Mouse (Mus musculus): ENCODE data around the gene Aspscr1. TPM values are rescaled to one million over a fixed set of nuclear protein-coding genes. Genes with fewer than 3 reads are reported as not detected.

Aspscr1 gene
- total RNA-seq (2022) = 10 to 100 TPM; 57.0 to 64.7 (median 61.2) TPM

DNA sequence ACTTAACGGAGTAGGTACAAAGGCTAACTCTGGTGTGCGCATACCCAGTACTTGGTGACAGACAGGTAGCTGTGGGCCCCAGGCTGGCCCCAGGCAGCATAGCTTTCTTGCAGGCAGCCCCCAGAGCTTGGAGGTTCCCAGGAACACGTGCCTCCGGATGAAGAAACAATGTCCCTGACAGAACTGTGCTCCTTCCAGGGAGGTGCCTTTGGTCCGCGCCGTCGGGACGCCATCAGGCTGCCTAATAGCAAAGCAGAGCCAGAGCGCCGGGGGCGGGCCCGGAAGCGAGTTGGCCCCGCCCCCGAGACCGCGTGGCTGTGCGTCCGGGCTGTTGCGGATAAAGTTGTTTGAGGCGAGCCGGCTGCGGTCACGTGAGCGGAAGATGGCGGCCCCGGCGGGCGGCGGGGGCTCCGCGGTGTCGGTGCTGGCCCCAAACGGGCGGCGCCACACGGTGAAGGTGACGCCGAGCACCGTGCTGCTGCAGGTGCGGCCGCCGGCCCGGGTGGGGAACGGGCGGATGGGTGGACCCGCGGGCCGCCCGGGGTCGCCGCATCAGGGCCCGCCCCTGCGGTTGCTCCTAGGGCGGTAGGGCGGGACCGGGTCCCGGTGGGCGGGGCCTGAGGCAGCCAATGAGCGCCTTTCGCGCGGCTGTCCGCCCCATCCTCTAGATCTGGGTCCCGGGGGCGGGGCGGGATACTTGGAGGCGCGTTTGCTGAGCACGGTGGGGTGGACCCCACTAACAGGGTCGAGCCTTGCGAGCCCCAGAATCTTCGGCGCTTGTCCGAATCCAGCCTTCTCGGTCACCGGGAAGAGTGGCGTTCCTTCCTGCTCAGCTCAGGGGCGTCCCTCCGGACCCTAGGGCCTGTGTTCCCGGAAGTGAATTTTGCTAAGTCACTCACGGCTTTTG is at the start of gene Aspscr1:
Gene Aspscr1, plus strand, starts transcription at position 287 of the 907 bp plus-strand sequence.
- peak; percentile 83 to 92 for DNase-seq (ENCODE audit: low spot score in 2 of 2)

DNA sequence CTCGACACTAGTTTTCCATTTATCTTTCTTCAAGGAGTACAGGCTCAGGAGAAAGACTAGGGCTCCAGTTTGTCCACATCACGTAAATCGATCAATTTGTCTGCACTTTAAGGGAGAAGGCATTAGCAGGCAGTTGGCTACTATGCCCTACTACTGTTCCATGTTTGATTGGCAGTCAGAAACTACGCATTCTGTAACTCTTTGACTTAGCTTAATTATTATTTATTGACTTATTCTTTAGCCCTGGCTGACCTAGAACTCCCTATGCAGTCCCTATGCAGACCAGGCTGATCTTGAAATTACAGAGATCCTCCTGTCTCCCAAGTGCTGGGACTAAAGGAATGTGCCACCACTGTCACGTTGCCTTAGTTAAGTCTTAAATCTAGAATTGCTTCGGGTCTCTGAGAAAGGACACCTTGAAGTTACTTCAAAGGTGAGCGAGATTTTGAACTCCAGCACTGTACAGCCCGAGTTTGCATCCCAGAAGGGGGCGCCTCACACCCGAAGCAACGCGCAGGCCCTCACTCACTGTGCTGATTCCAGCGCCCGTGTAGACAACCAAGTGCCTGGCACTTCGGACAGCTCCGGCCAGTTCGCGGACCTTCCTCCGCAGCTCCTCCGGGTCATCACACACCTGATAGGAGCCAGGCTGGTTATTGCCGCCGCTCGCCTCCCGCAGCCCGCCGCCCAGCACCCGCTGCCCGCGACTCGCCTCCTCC is 48.7 kb upstream of the Aspscr1 start:
- no peak for DNase-seq (ENCODE audit: low spot score in 2 of 2)

DNA sequence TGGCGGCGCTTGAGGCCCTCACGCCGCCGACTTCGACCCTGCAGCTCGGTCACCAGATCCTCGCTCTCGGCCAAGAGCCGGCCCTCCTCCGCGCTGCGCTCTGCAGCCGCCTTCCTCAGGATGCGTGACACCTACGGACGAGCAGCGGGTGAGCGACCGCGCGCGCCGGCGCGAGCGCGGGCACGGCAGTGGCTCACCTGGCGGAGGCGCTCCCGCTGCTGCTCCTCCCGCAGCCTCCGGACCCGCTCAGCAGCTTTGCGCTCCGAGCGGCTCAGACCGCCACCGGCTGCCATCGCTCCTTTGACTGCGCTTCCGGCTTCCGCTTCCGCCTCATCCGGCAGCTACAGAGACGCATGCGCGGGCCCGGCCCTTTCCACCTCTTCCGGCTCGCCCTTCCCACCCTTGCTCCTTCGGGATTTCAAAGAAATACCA is 48.1 kb upstream of the Aspscr1 start:
- peak; percentile 66 to 76 for DNase-seq (ENCODE audit: low spot score in 2 of 2)

DNA sequence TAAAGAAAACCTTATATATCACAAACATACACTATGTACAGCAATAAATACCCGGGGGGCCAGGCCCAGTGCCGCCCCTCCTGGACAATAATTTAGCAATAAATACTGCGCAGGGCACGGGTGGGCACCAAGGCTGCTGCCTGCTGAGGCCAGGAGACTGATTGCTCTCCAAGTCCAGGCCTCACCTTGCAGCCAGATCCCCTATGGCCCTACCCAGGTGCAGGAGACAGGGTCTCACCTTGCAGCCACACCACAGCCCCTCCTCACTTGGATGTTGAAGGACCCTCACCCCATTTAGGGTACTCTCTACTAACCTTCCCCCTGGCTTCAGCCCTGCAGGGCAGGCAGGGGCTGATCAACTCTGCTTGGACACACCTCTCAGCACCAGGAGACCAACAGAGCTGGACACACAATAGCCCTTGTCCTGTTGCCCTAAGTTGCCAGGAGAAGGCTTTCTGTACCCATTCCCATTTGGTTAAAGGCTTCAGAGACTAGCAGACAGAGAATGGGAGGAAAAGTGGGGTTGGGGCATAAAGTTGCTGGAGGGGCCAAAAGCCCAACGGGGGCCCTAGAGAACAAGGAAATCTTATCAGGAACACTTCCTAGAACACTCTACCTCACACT is 47.5 kb upstream of the Aspscr1 start, which contains the start of gene Sirt7:
Gene Sirt7, minus strand, starts transcription at position 89 of the 624 bp plus-strand sequence.
- no peak for DNase-seq (ENCODE audit: low spot score in 2 of 2)

DNA sequence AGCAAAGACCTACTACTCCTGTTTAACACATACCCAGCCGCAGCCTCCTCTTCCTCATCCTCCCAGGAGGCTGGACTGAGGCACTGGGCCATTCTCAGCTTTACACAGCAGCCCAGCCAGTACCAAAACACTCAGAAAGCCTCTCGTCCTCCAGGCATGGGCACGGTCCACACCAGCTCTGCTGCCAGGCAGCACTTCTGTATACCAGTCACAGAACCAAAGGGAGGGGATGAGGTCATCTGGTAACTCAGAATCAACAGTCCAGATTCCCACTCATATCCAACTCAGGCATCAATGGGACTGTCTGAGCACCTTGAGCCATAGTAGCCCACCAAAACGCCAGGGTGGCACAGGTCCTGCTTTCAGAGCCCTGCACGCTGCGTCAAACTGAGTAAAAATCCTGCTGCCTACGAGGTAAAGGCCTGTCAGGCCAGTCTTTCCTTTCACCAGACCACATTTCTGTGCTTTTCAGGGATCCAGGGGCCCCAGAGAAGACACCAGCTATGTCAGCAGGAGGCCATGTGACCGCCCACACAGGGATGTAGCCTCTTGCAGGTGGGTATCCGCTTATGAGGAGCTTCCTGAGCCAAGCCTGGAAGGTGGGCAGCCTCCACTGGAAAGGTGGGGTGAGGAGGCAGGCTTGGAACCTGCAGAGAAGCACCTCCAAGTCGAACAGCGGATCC is 45.8 kb upstream of the Aspscr1 start:
- DNase-seq (ENCODE audit: low spot score in 2 of 2) = no peak

DNA sequence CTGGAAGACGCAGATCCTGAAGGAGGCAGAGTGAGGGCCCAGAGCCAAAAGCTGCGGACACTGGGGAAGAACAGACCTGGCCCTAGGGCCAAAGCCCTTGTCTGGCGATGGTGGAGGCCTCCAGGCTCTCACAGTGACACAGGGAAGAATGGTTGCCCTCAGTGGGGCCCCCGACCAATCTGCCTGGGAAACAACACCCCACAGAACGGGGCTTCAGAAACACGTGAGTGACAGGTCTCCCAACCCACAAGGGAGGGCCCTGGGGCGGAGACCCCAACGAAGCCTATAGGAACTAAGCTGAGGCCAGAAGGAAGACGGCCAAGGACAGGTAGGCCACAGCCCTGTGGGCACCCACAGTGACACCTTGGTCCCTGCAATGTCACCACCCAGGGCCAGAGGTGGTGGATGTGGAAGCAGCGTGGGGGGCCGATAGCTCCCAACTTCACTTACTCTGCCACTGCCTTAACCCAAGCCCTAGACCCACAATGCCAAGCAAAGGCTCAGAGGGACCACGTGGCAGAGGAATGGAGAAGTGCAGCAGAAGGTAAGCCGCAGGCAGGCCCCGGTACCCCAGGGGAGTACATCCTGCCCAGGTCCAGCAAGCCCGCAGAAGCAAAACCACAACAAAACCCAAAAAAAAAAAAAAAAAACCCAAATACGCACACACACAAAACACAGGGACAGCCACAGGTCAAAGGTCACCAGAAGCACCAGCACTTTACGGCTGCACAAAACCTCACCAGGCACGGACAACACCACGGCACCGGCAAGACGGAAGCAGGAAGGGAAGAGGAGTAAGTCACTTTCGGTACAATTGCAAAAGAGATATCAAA is 45.1 kb upstream of the Aspscr1 start:
- no peak for DNase-seq (ENCODE audit: low spot score in 2 of 2)

DNA sequence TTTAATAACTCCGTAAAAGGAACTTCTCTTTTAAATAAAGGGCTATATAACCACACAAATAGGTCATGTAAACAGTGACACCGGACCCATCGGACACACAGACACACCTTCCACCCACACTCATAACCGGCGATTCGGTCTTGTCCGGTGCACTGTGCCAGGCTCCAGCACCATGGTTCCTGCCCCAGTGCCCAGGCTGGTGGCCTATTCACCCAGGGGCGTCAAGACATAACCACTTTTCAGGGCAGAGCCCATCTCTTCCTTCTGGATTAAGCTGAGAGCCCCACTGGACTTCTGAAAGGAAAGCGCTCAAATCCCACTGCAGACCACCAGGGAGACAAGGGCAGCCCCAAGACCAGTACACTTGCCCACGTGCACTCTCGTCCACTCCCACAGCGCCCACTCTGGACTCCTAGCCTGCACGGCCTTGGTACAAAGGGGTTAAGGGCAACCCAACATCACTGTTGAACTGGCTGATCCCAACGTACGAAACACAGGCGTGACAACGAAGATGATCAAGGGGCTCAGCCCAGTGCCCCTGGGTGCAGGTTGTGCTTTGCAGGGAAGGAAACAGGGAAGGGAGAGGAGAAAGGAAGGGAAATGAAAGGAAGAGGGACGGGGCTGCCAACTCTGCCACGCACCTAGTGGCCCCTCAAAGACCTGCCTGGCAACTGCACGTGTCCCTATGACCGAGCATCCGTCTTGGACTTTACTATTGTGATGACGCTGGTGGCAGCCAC is 44.0 kb upstream of the Aspscr1 start:
- no peak for DNase-seq (ENCODE audit: low spot score in 2 of 2)

DNA sequence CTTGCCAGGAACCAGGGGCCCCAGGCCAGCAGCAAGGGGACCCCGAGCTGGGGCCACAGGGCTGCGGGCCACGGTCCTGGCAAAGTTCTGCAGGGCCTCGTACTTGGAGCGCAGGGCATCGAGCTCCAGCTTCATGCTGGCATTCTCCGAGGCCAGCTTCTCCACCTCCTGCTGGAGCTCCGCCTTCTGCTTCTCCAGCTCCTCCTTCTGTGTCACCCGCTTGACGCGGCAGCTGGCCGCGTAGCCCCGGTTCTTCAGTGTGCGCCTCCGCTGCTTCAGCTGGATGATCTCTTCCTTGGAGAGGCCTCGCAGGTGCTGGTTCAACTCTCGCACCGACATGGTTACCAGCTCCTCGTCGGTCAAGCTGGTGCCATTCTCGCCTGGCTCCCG is 43.4 kb upstream of the Aspscr1 start:
- no peak for DNase-seq (ENCODE audit: low spot score in 2 of 2)

DNA sequence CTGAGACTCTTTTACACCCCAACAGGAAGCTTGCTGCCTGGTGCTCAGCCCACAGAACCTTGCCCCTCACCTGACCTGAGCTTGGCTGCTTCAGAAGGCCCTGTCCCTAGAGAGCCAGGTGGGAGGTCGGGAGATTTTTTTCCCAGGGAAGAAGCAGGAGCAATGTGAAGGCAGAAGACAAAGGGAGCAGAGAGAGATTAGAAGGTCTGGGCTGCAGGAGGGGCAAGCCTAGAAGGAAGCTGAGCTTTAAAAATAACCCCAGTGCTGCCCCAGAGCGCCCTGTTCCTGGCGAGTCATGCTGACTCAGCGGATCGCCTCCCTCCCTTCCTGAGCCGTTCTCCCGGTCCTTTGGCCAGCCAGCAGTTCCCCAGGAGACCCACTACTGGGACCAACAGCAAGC is 42.9 kb upstream of the Aspscr1 start:
- DNase-seq (ENCODE audit: low spot score in 2 of 2) = no peak

DNA sequence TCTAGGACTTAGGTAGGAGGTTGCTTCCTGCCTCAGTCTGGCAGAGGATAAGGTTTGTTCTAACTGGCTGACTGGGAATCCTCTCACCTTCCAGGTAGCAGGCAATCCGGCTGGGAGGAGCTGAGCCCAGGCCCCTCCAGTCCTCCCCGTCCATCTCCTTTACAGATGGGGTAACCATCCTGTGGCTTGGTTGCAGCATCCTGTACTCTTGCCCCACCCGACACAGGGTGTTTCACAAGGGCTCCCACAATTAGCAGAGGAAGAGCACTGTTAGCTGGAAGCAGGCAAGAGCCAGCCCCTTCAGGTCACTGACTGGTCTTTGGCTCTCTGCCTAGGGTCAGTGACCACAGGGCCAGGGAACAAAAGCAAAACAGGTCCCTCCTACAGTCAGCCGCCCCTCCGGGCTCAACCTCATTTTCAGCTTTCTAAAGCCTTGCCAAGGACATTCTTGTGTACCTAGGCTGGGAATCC is 42.3 kb upstream of the Aspscr1 start:
- no peak for DNase-seq (ENCODE audit: low spot score in 2 of 2)

DNA sequence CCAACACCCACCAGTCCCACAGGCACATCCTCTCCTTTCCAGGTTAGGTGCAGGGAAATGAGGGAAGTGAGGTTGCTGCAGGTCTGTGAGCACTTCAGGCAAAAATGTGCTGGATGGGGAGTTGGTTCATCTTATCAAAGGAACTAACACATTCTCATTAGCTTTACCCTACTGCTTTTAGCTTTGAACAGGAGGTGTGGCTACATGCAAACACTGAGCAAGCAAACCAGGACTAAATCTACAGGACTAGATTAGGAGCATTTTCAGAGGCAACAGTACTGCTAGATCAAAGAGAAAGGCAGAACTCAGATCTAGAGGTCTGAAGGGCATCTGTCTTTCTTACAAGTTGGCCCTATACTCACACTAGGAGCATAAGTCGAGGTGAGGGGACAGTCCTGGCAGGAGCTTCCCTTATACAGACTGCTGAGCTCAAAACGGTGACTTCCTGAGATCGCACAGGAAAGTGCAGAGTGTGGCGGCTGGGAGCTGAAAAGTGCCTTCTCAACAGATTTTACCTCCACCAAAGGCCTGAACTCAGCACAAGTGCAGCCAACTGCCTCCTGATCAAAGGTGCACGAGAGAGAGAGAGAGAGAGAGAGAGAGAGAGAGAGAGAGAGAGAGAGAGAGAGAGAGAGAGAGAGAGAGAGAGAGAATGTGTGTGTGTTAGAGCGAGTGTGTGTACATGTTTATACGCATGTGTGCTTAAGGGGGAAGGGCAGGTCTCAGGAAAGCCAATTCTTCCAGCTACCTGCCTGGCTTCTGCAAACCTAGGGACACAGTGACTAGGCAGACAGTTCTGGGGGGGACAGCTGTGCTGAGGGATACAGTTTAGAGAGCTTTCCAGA is 41.7 kb upstream of the Aspscr1 start:
- no peak for DNase-seq (ENCODE audit: low spot score in 2 of 2)

DNA sequence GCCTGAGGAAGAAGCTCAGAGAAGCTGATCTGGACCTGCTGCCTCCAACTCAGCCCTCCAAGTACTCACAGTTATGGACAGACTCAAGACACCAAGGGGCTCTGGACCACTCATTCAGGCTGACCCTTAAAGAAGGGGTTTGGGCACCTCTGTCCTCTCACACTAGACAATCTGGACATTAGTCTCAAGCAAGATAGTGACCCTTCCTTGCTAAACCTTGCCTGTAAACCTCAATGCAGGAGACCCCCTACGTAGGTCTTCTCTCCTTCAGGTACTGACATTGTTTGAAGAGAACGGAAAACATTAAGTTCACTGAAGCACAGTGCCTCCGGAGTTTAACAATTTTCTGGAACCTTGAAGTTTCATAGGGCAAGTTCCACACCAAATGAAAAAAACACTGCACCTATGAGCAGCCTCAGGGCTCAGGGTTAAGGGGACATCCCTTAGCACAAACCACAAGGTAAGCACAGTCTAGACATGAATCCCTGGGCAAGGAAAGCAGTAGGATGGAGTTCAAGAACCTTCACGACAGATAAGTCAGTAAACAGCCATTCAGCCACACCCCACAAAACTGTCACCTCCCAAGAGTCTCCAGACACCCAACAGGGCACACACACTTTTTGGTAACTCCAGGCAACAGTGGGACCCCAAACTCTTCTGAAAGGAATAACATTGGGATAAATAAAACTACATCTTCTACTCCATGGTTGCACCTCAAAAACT is 40.9 kb upstream of the Aspscr1 start:
- no peak for DNase-seq (ENCODE audit: low spot score in 2 of 2)

DNA sequence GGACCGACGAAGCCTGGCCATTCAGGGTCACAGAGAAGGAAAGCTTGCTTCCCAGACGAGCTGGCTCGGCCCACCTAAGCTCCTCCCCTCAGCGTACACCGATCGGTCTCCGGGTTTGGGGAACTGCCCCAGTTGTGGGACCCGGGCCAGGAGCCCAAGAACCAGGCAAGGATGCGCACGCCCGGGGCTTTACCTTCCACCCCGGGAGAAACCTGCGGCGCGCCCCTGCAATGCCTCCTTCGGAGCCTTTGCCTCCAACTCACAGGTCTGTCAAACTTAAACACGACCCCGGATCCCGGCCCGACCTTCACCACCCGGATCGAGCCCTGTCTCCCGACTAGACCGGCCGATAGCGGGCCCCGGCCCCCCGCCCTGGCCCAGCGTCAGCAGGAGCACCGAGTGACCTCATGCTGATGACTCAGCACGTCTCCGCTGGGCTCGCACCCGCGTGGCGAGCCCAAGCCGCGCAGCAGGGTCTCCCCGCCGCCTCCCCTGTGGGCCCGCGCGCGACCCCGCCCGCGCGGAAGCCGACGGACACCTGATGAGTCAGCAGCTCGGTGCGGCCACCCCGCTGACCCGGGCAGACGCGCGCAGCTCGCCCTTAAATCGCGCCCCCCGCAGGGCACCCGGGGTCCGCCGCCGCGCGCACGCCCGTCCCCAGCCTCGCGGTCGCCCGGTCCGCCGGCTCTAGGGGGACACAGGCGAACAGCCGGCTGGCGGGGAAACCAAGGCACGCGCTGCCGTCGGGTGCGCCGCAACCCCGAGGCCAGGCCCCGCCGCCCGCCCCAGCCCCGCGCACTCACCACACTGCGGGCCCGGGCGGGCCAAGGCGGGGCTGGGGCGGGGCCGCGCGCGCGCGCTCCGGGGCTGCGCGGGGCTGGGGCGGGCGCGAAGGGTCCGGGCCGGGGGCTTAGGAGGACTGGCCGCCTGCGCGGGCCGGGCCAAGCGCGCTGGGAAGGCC is 39.9 kb upstream of the Aspscr1 start:
- DNase-seq (ENCODE audit: low spot score in 2 of 2) = peak in 1 of 2 experiments; percentile 45

DNA sequence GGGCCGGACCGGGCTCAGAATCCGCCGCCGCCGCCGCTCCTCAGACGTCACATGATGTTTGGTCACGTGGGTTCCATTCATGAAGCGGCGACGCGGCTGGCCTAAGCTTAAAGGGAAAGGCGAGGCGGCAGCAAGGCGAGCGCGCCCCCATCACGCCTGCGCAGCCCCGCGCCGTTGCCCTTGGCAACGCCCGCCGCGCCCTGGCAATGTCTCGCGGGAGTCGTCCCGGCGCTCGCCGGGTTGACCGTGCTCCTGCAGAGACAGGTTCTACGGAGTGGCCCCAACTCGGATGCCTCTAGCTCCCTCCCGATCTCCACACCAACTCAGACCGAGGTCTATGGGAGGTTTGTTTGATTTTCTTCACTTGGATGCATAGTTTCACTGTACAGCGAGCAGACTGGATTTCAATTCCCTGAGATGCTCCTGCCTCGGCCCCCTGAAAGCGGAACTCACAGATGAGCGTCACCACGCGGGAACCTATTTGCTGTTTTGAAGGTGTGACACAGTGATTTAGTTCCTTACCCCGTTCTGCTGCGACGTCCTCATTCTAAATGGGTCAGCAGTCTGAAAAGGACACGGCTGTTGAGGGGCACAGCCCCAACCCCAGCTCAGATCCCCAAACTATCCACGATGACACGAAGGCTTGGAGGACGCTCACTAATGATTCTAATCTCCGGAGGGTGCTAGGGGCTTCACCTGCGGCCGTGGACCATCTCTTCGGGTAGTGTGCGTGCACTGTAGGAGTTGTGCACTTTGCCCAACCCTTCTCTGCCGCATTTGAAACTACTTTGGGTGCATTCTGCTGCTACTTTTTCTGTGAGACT is 39.0 kb upstream of the Aspscr1 start, which contains the start of gene Mafg:
Gene Mafg, minus strand, starts transcription at position 81 of the 824 bp plus-strand sequence.
- DNase-seq (ENCODE audit: low spot score in 2 of 2) = peak; percentile 77 to 93

DNA sequence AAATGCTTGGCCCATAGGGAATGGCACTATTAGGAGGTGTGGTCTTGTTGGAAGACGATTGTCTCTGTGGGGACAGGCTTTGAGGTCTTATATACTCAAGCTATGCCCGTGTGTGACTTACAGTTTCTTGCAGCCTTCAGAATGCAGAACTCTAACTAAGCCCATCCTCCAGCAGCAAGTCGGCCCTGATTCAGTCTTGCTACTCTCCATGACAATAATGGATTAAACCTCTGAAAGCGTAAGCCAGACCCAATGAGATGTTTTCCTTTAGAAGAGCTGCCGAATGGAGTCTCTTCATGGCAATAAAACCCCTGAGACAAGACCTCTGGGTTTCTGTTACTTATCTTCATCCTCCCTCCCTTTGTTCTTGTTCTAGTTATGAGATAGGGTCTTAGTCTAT is 38.0 kb upstream of the Aspscr1 start:
- DNase-seq (ENCODE audit: low spot score in 2 of 2) = no peak

DNA sequence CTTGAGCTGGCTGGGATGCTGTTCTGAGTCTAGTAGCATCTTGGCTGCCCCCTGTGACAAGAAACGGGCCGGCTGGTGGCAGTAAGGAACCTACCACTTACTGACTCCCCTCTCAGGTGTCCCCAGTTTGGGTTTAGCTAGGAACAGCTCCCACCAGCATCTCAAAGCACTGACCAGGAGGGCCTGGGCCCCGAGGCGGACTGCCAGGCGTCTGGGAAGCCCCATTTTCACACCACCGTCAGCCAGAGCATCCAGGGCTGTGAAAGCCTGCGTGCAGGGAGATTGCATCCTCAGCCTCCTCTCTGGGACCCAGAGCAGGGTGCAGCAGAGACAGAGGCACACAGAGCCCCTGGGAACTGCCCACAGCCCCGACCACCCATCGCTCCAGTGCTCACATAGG is 31.5 kb upstream of the Aspscr1 start:
- DNase-seq (ENCODE audit: low spot score in 2 of 2) = no peak

All from left cerebral cortex, adult 8-10 months (tissue).